Mouse (Mus musculus) forebrain, embryonic 12.5 days (tissue): ENCODE measurements around the gene Rab11a. TPM values are rescaled to one million over a fixed set of nuclear protein-coding genes. Genes with fewer than 3 reads are reported as not detected.

Source experiments
- ATAC-seq: fragments of 200-750 bp; cut with Nextera tagmentation; 2 replicates; pipeline ENCODE4 v1.8.0; 2017; ENCODE audit warnings: moderate TSS enrichment; ENCODE audit not compliant: low FRiP score
- H3K27ac ChIP-seq: fragments of 300-500 bp; sonication (generic); 2 replicates; pipeline ENCODE4 v1.5.1; 2016; ENCODE audit warnings: mild to moderate bottlenecking
- H3K27me3 ChIP-seq: fragments of 300-500 bp; sonication (generic); 2 replicates; pipeline ENCODE4 v1.6.1; 2016; ENCODE audit warnings: mild to moderate bottlenecking
- H3K36me3 ChIP-seq: fragments of 300-500 bp; sonication (generic); replicated peaks from 2 replicates; pipeline ENCODE4 v1.6.1; 2016; ENCODE audit warnings: mild to moderate bottlenecking
- H3K4me1 ChIP-seq: fragments of 300-500 bp; sonication (generic); 2 replicates; pipeline ENCODE4 v1.6.1; 2016
- H3K4me2 ChIP-seq: fragments of 300-500 bp; sonication (generic); 2 replicates; pipeline ENCODE4 v1.6.1; 2016; ENCODE audit warnings: mild to moderate bottlenecking, moderate library complexity
- H3K4me3 ChIP-seq: fragments of 300-500 bp; sonication (generic); replicated peaks from 2 replicates; pipeline ENCODE4 v1.5.1; 2016; ENCODE audit warnings: mild to moderate bottlenecking
- H3K9ac ChIP-seq: fragments of 300-500 bp; sonication (generic); 2 replicates; pipeline ENCODE4 v1.6.1; 2016; ENCODE audit warnings: mild to moderate bottlenecking
- H3K9me3 ChIP-seq: fragments of 300-500 bp; sonication (generic); 2 replicates; pipeline ENCODE4 v1.6.1; 2016
- WGBS: fragments of 180-500 bp; shearing (Covaris S2); methylation state at CpG from one replicate; pipeline ENCODE4 v1.1.7; 2016; 5-methylcytosine and 5-hydroxymethylcytosine counted together
- polyA plus RNA-seq: library from polyadenylated mRNA; unstranded; fragments of >200 nt; fragmentation: Nextera tagmentation; extraction: Ambion mirVana; gene quantifications from 2 replicates; pipeline ENCODE4 v1.2.1, GENCODE M21; 2016

Gene Rab11a
- 259 and 279 TPM in 2 replicates for polyA plus RNA-seq

DNA sequence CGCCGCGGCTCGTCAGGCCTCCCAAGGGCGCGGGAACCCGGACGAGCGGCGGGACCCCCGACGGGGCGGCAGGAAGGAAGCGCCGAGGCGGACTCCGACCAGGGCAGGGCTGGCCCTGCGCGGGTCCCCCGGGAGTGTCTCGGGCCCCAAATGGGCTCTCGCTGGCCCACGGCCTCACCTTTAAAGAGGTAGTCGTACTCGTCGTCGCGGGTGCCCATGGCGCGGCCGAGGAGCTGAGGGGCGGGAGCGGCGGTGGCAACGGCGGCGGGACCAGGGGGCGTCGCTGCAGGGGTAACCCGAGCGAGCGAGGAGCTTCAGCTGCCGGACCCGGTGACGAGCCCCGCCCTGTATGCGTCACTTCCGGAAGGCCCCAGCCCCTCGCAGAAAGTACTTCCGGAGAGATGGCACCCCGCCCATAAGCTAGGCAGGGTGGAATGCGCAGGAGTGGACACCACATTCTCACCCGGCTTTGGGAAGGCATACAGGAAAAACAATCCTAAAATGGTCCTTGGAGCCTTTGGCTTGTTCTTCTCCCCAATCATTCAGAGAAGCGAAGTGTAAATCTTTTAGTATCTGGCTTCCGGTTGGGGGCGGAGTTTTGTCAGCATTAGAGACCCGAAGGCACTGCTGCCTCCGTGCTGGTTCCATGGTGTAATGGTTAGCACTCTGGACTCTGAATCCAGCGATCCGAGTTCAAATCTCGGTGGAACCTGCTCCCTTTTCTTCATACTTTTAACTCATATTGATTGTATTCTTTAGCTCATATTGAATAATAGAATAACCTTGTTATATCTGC is at the start of gene Rab11a:
Gene Rab11a (minus strand): TSS at position 353 of the 796 bp plus-strand sequence.
- peak; percentile 99 for ATAC-seq
- Histone ChIP-seq H3K4me3 (peak within 1 kb of the TSS; percentile 98), H3K36me3 (no peaks in the 10 kb centered on the region), H3K9me3 (no peaks in the 10 kb centered on the region), H3K4me1 (peaks cover 8% of the 10 kb centered on the region), H3K27ac (peak within 1 kb of the TSS; percentile 93), H3K27me3 (no peaks in the 10 kb centered on the region), H3K4me2 (peak within 1 kb of the TSS; percentile 63), H3K9ac (peak within 1 kb of the TSS; percentile 90)
- 1% methylated on average over 56 of the region's 61 CpGs for WGBS

DNA sequence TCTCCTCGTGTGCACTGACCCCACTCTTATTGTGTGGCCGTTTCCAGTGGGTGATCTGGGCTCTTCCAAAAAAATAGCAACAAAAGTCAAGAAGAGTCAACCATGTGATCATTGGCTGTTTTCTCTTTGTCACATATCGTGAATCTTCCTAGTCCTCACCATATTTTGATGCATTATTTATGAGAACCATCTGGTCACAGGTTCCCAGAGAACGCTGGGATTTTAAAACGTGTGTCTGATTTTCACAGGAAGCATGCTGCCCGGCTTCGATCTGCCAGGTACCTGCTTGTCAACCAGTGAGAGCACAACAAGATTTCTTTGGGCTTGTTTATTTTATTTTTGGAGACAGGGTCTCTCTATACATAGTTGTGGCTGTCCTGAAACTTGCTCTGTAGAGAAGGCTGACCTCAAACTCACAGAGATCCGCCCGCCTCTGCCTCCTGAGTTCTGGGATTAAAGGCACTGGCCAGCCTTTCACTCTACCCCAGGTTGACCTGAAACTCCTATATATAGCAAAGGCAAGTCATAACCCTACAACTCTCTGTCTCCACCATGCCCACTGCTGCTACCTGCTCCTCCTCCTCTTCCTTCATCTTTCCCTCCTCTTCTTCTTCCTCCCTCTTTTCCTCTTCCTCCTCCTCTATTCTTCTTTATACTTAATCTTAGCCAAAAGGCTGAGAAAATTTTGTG is 48.8 kb upstream of the Rab11a start:
- no peak overlapping the region for H3K27ac ChIP-seq
- H3K27me3 ChIP-seq: no peaks in the 10 kb centered on the region
- no peak for ATAC-seq
- 81% methylated on average over 9 of the region's 9 CpGs for WGBS
- no peak overlapping the region for H3K4me3 ChIP-seq
- no peaks in the 10 kb centered on the region for H3K9me3 ChIP-seq
- peaks cover 4% of the 10 kb centered on the region; the same call in 1 of the 2 replicates for H3K4me1 ChIP-seq
- H3K36me3 ChIP-seq: no peaks in the 10 kb centered on the region
- H3K9ac ChIP-seq: no peak overlapping the region
- H3K4me2 ChIP-seq: no peak overlapping the region

DNA sequence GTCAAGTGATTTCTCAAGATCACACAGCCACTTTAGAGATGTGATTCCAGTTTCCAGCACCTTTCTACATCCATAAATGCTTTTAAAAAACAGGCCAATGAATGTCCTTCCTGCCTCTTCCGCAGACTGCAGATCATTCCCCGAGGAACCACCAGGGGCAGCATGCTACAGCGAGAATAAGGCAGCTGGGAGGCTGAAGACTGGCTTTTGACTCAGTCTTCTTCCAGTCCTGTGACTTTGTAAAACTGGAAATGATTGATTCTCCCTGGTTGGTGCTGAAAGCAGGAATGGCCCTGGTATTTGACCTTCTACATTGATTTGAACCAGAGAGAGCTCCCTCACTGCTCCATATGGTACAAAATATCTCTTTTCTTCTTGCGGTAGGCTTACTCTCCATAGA is 47.3 kb upstream of the Rab11a start:
- Histone ChIP-seq H3K4me1 (no peaks in the 10 kb centered on the region), H3K36me3 (no peaks in the 10 kb centered on the region), H3K9ac (no peak overlapping the region), H3K4me3 (no peak overlapping the region), H3K27me3 (no peaks in the 10 kb centered on the region), H3K4me2 (no peak overlapping the region), H3K27ac (no peak overlapping the region), H3K9me3 (no peaks in the 10 kb centered on the region)
- no peak for ATAC-seq
- 35% methylated on average over 4 of the region's 4 CpGs for WGBS

DNA sequence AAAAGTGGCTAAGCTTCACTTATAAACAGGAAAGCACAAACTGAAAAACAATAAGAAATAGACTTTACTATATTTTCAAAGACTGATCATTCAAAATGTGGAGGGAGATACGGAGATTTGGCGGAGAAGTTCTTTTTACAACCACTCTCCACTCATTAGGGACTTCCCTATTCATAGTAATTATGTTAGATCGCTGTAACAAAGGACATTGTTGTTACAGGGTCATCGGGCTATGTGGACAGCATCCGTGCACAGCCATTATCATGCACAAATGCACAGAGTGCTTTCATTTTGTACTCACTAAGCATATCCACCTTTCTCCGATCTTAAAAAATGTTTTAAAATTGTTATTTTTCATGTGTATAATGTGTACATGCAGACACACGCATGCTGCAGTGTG is 46.0 kb upstream of the Rab11a start:
- Histone ChIP-seq H3K4me3 (no peak overlapping the region), H3K27ac (no peak overlapping the region), H3K9ac (no peak overlapping the region), H3K27me3 (no peaks in the 10 kb centered on the region), H3K4me1 (no peaks in the 10 kb centered on the region), H3K4me2 (no peak overlapping the region), H3K36me3 (no peaks in the 10 kb centered on the region), H3K9me3 (no peaks in the 10 kb centered on the region)
- ATAC-seq: no peak
- 67% methylated on average over 7 of the region's 7 CpGs for WGBS

DNA sequence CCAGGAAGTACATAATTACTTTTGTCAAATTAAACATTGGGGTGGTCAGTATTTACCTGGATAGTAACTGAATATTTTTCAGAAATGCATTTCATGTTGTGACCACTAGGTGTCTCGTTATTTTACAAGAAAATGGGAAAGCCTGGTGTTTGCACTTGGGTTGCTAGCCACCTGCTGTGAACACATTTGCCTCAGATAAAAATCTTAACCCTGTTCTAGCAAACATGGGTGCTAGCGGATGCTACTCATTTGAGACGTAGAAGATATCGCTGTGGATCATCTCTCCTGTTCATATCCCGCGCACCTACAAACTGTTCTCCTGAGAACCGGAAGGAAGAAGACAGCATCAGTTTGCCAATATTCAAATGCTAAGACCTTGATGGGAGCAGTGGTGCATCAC is 42.1 kb upstream of the Rab11a start:
- H3K4me2 ChIP-seq: no peak overlapping the region
- ATAC-seq: no peak
- no peaks in the 10 kb centered on the region for H3K36me3 ChIP-seq
- H3K4me3 ChIP-seq: no peak overlapping the region
- no peaks in the 10 kb centered on the region for H3K9me3 ChIP-seq
- no peak overlapping the region for H3K27ac ChIP-seq
- no peaks in the 10 kb centered on the region for H3K27me3 ChIP-seq
- H3K9ac ChIP-seq: no peak overlapping the region
- H3K4me1 ChIP-seq: peaks cover 7% of the 10 kb centered on the region
- 47% methylated on average over 7 of the region's 7 CpGs for WGBS

DNA sequence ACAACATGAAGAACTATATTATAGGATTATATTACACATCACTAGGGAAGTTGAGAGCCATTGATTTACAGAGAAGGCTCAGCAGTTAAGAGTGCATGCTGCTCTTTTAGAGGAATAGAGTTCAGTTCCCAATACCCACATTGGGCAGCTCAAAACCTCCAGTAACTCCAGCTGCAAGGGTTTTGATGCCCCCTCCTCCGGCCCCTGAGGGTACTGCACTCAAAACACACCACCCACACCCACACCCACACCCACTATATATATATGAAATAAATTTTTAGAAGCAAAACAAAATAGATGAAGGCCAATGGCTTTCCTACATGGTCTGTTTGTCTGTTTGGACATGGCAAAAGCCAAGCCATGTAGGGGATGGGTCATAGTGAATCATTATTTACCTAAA is 40.6 kb upstream of the Rab11a start:
- H3K9ac ChIP-seq: no peak overlapping the region
- no peak overlapping the region for H3K27ac ChIP-seq
- no peak overlapping the region for H3K4me3 ChIP-seq
- no peaks in the 10 kb centered on the region for H3K27me3 ChIP-seq
- H3K9me3 ChIP-seq: no peaks in the 10 kb centered on the region
- peaks cover 11% of the 10 kb centered on the region for H3K4me1 ChIP-seq
- no peak for ATAC-seq
- H3K36me3 ChIP-seq: no peaks in the 10 kb centered on the region
- 84% methylated on average over 1 of the region's 1 CpGs for WGBS
- no peak overlapping the region for H3K4me2 ChIP-seq

GRCm38 (mm10) chr9:64777441-64777987 is 40.0 kb upstream of the Rab11a start:
- H3K4me3 ChIP-seq: no peak overlapping the region
- WGBS: 88% methylated on average over 4 of the region's 4 CpGs
- H3K4me1 ChIP-seq: peaks cover 11% of the 10 kb centered on the region

DNA sequence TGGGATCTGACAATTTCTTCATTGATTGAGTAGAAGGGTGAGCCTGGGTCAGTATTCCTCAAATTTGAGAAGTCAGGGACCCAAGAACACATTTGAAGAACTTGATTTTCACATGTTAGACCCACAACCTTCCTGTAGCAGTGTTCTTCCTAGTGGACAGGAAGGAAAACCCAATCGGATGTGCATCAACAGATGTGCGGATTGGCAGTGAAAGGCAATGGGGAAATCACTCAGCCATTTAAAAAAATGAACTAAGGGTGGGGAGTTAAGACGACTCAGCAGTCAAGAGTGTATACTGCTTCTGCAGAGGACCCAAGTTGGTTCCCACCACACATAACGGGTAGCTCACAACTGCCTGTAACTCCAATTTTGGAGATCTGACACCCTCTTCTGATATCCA is 37.9 kb upstream of the Rab11a start:
- H3K27me3 ChIP-seq: 0 out of 2 replicates have a peak, but pooled peaks cover 3% of the 10 kb centered on the region
- H3K9ac ChIP-seq: no peak overlapping the region
- H3K27ac ChIP-seq: no peak overlapping the region
- no peaks in the 10 kb centered on the region for H3K36me3 ChIP-seq
- peaks cover 11% of the 10 kb centered on the region for H3K4me1 ChIP-seq
- no peaks in the 10 kb centered on the region for H3K9me3 ChIP-seq
- H3K4me2 ChIP-seq: no peak overlapping the region
- H3K4me3 ChIP-seq: no peak overlapping the region
- ATAC-seq: no peak
- WGBS: 84% methylated on average over 4 of the region's 4 CpGs

More at GRCm38 (mm10) chr9:64777441-64777987, 40.0 kb upstream of the Rab11a start:
- Histone ChIP-seq H3K36me3 (no peaks in the 10 kb centered on the region), H3K27me3 (no peaks in the 10 kb centered on the region), H3K9me3 (no peaks in the 10 kb centered on the region), H3K9ac (no peak overlapping the region), H3K27ac (no peak overlapping the region), H3K4me2 (no peak overlapping the region)
- ATAC-seq: no peak

- Histone ChIP-seq H3K4me2 (no peak overlapping the region), H3K4me3 (no peak overlapping the region), H3K36me3 (no peaks in the 10 kb centered on the region), H3K9me3 (no peaks in the 10 kb centered on the region), H3K4me1 (peaks cover 11% of the 10 kb centered on the region), H3K9ac (no peak overlapping the region), H3K27ac (peak overlapping the region; percentile 65), H3K27me3 (0 out of 2 replicates have a peak, but pooled peaks cover 3% of the 10 kb centered on the region)
- no peak for ATAC-seq
- 71% methylated on average over 2 of the region's 2 CpGs for WGBS
These were observed 37.3 kb upstream of the Rab11a start for GRCm38 (mm10) chr9:64774883-64775282.

GRCm38 (mm10) chr9:64774411-64774811 is 36.9 kb upstream of the Rab11a start:
- Histone ChIP-seq H3K9me3 (no peaks in the 10 kb centered on the region), H3K4me3 (no peak overlapping the region), H3K27ac (peak overlapping the region; percentile 65), H3K27me3 (0 out of 2 replicates have a peak, but pooled peaks cover 3% of the 10 kb centered on the region), H3K4me1 (peaks cover 11% of the 10 kb centered on the region), H3K4me2 (no peak overlapping the region), H3K9ac (no peak overlapping the region), H3K36me3 (no peaks in the 10 kb centered on the region)
- ATAC-seq: no peak; the same call in 1 of the 2 replicates
- WGBS: 24% methylated on average over 5 of the region's 5 CpGs

GRCm38 (mm10) chr9:64773936-64774335 is 36.4 kb upstream of the Rab11a start:
- H3K9ac ChIP-seq: no peak overlapping the region

GRCm38 (mm10) chr9:64773254-64773653 is 35.7 kb upstream of the Rab11a start:
- Histone ChIP-seq H3K4me1 (peaks cover 11% of the 10 kb centered on the region), H3K27me3 (0 out of 2 replicates have a peak, but pooled peaks cover 3% of the 10 kb centered on the region), H3K4me3 (no peak overlapping the region), H3K9me3 (no peaks in the 10 kb centered on the region), H3K4me2 (no peak overlapping the region), H3K27ac (no peak overlapping the region), H3K9ac (no peak overlapping the region), H3K36me3 (no peaks in the 10 kb centered on the region)
- WGBS: 85% methylated on average over 8 of the region's 8 CpGs
- ATAC-seq: no peak

More at GRCm38 (mm10) chr9:64773936-64774335, 36.4 kb upstream of the Rab11a start:
- H3K27ac ChIP-seq: peak overlapping the region; percentile 65
- H3K36me3 ChIP-seq: no peaks in the 10 kb centered on the region
- no peaks in the 10 kb centered on the region for H3K9me3 ChIP-seq
- no peak overlapping the region for H3K4me3 ChIP-seq
- H3K4me1 ChIP-seq: peaks cover 11% of the 10 kb centered on the region
- WGBS: 63% methylated on average over 4 of the region's 4 CpGs
- 0 out of 2 replicates have a peak, but pooled peaks cover 3% of the 10 kb centered on the region for H3K27me3 ChIP-seq
- ATAC-seq: no peak
- H3K4me2 ChIP-seq: no peak overlapping the region
